Comparison of ENCODE assay signal across 20 mouse cellular contexts in genomic region chr16:91360162-91360561, GRCm38 (mm10). TPM values are rescaled to one million over a fixed set of nuclear protein-coding genes. Genes with fewer than 3 reads are reported as not detected.
A peak's percentile ranks its signal among the peaks of the same experiment; 100 is the strongest.
DNase-seq lines count a peak whose midpoint lies in the region; ATAC-seq and TF ChIP-seq lines count a peak whose summit lies in the region.
"Had no signal": no experiment of that assay in that cellular context is flagged by ENCODE, and none has a peak within 500 bp of the region (broad histone marks: within the 10 kb centered on the region; RNA-seq: fewer than 3 reads in every experiment).

No protein-coding gene starts in this region.

- DNase-seq in liver: no peak
- DNase-seq in NIH3T3 (ENCODE audit: low read depth): peak; percentile 8
- no peak for DNase-seq in liver, embryonic 13.5 days
- DNase-seq in liver, postnatal 0 days: no peak
- no peak for DNase-seq in layer of hippocampus, adult 11-12 months (ENCODE audit: low spot score)
- DNase-seq: cerebellum, adult 11 months; cerebellum, adult 8-10 months; cerebellum, postnatal 25 days; gastrocnemius, postnatal 10 days; heart, postnatal 14 days had no signal

- no peak overlapping the region for H3K9ac ChIP-seq in liver, embryonic 12.5 days
- H3K9ac ChIP-seq in liver, embryonic 13.5 days: no peak overlapping the region
- H3K9ac ChIP-seq in liver, postnatal 0 days (replicated peaks): no peak overlapping the region
- H3K9ac ChIP-seq: embryonic facial prominence, embryonic 12.5 days; heart, embryonic 15.5 days; hindbrain, embryonic 13.5 days had no signal

- no peaks in the 10 kb centered on the region for H3K36me3 ChIP-seq in liver, embryonic 12.5 days
- no peaks in the 10 kb centered on the region for H3K36me3 ChIP-seq in liver, embryonic 13.5 days
- no peaks in the 10 kb centered on the region for H3K36me3 ChIP-seq in liver, postnatal 0 days (replicated peaks; ENCODE audit: insufficient read depth, low read length)
- H3K36me3 ChIP-seq: embryonic facial prominence, embryonic 12.5 days; heart, embryonic 15.5 days; hindbrain, embryonic 13.5 days had no signal

- no peaks in the 10 kb centered on the region for H3K27me3 ChIP-seq in liver, embryonic 12.5 days (replicated peaks)
- no peaks in the 10 kb centered on the region for H3K27me3 ChIP-seq in liver, embryonic 13.5 days
- H3K27me3 ChIP-seq in liver, postnatal 0 days (ENCODE audit: insufficient read depth, low read length): no peaks in the 10 kb centered on the region
- H3K27me3 ChIP-seq: heart, embryonic 15.5 days had no signal

- H3K9me3 ChIP-seq in liver, embryonic 12.5 days (replicated peaks): no peaks in the 10 kb centered on the region
- H3K9me3 ChIP-seq in liver, embryonic 13.5 days (replicated peaks): no peaks in the 10 kb centered on the region
- H3K9me3 ChIP-seq in liver, postnatal 0 days (ENCODE audit: low read length): no peaks in the 10 kb centered on the region
- H3K9me3 ChIP-seq: embryonic facial prominence, embryonic 12.5 days; heart, embryonic 15.5 days; hindbrain, embryonic 13.5 days had no signal

- no peak for TF ChIP-seq CTCF in liver, postnatal 0 days (IDR thresholded peaks at IDR 0.05; ENCODE audit: low read depth)

- peaks cover 64% of the 10 kb centered on the region for H3K4me1 ChIP-seq in liver, embryonic 12.5 days
- peaks cover 84% of the 10 kb centered on the region for H3K4me1 ChIP-seq in liver, embryonic 13.5 days (replicated peaks)
- H3K4me1 ChIP-seq in liver, postnatal 0 days (ENCODE audit: insufficient read depth): peaks cover 52% of the 10 kb centered on the region

- peak overlapping the region; percentile 70 for H3K27ac ChIP-seq in liver, embryonic 12.5 days
- H3K27ac ChIP-seq in liver, embryonic 13.5 days: peak overlapping the region; percentile 78
- peak overlapping the region; percentile 68; the same call in 1 of the 2 replicates for H3K27ac ChIP-seq in liver, postnatal 0 days (ENCODE audit: low read depth)
- H3K27ac ChIP-seq: embryonic facial prominence, embryonic 12.5 days; heart, adult 2 months; heart, embryonic 15.5 days; hindbrain, embryonic 13.5 days had no signal

- WGBS in liver, embryonic 12.5 days (ENCODE audit: insufficient replicate concordance): 73% methylated on average over 3 of the region's 3 CpGs
- 64% methylated on average over 3 of the region's 3 CpGs for WGBS in liver, embryonic 13.5 days (ENCODE audit: insufficient replicate concordance)
- 48% methylated on average over 3 of the region's 3 CpGs for WGBS in liver, postnatal 0 days (ENCODE audit: insufficient replicate concordance)

- no peak overlapping the region for H3K4me2 ChIP-seq in liver, embryonic 12.5 days
- no peak overlapping the region for H3K4me2 ChIP-seq in liver, embryonic 13.5 days
- H3K4me2 ChIP-seq in liver, postnatal 0 days (ENCODE audit: low read depth, low read length): no peak overlapping the region
- H3K4me2 ChIP-seq: embryonic facial prominence, embryonic 12.5 days; heart, embryonic 11.5 days; heart, embryonic 15.5 days; hindbrain, embryonic 13.5 days had no signal

- H3K4me3 ChIP-seq in liver, embryonic 12.5 days: no peak overlapping the region
- no peak overlapping the region for H3K4me3 ChIP-seq in liver, embryonic 13.5 days (replicated peaks)
- no peak overlapping the region for H3K4me3 ChIP-seq in liver, postnatal 0 days (ENCODE audit: low read depth, low read length)
- H3K4me3 ChIP-seq: embryonic facial prominence, embryonic 12.5 days; heart, adult 2 months; heart, embryonic 15.5 days; hindbrain, embryonic 13.5 days had no signal

- peak; percentile 55 for ATAC-seq in liver, embryonic 12.5 days
- ATAC-seq in liver, embryonic 13.5 days (ENCODE audit: low read depth): peak; percentile 29
- ATAC-seq in liver, postnatal 0 days: no peak
- ATAC-seq in activated CD4-positive, CD25-positive, alpha-beta regulatory T cell, adult 4 months: no peak
- ATAC-seq: forebrain, embryonic 16.5 days had no signal

- no peak for TF ChIP-seq EP300 in liver, postnatal 0 days (IDR thresholded peaks at IDR 0.05; ENCODE audit: low read depth)

RNA-seq across cellular contexts. Expression of gene Ifnar2, which starts 12.4 kb away (rescaled TPM):
- 63.5 and 65.7 TPM in 2 replicates for polyA plus RNA-seq in liver, embryonic 12.5 days (2016; fragmentation: Nextera tagmentation; extraction: Ambion mirVana)
- polyA plus RNA-seq in liver, embryonic 13.5 days (2015; fragmentation: Nextera tagmentation; extraction: Ambion mirVana): 67.4 and 74.0 TPM in 2 replicates
- polyA plus RNA-seq in liver, postnatal 0 days (2015; fragmentation: Nextera tagmentation; extraction: Ambion mirVana): 107 and 113 TPM in 2 replicates
- polyA plus RNA-seq in activated CD4-positive, CD25-positive, alpha-beta regulatory T cell, adult 4 months (2017; shearing (Covaris generic)): 10 to 100 TPM; 48.1 to 49.2 TPM

RNA-seq across cellular contexts. Expression of gene Gm21970, which starts 31.4 kb away (rescaled TPM):
- polyA plus RNA-seq in liver, embryonic 12.5 days (2016; fragmentation: Nextera tagmentation; extraction: Ambion mirVana): not detected in 2 replicates
- not detected in 2 replicates for polyA plus RNA-seq in liver, embryonic 13.5 days (2015; fragmentation: Nextera tagmentation; extraction: Ambion mirVana)
- not detected in 2 replicates for polyA plus RNA-seq in liver, postnatal 0 days (2015; fragmentation: Nextera tagmentation; extraction: Ambion mirVana)
- 1 to 10 TPM in 1 of 2 experiments, not detected in 1; 1.9 TPM for polyA plus RNA-seq in activated CD4-positive, CD25-positive, alpha-beta regulatory T cell, adult 4 months (2017; shearing (Covaris generic))
- polyA plus RNA-seq: cortical plate, adult 2 months; embryonic facial prominence, embryonic 12.5 days; forebrain, embryonic 16.5 days; frontal cortex, adult 2 months; heart, adult 2 months; heart, embryonic 11.5 days; heart, embryonic 15.5 days; hindbrain, embryonic 13.5 days had no signal

RNA-seq across cellular contexts. Expression of gene Il10rb, which starts 45.8 kb away (rescaled TPM):
- 26.0 and 27.0 TPM in 2 replicates for polyA plus RNA-seq in liver, embryonic 12.5 days (2016; fragmentation: Nextera tagmentation; extraction: Ambion mirVana)
- 25.0 and 28.1 TPM in 2 replicates for polyA plus RNA-seq in liver, embryonic 13.5 days (2015; fragmentation: Nextera tagmentation; extraction: Ambion mirVana)
- 25.5 and 26.4 TPM in 2 replicates for polyA plus RNA-seq in liver, postnatal 0 days (2015; fragmentation: Nextera tagmentation; extraction: Ambion mirVana)
- 100 to 1,000 TPM; 108 to 129 TPM for polyA plus RNA-seq in activated CD4-positive, CD25-positive, alpha-beta regulatory T cell, adult 4 months (2017; shearing (Covaris generic))

Comparison
In these comparisons a context has a peak if more than half of its experiments do, and no peak if none do; other contexts are left out.
1. ATAC-seq: peak in liver, embryonic 12.5 days (single experiment) and liver, embryonic 13.5 days (single experiment); none in liver, postnatal 0 days (single experiment) and activated CD4-positive, CD25-positive, alpha-beta regulatory T cell, adult 4 months (single experiment).
2. Peak in every context shown above with its lines, with median percentiles within 50 percentile points of each other: H3K27ac ChIP-seq.